ENCODE assay signal across 8 mouse cellular contexts in the genomic region with DNA sequence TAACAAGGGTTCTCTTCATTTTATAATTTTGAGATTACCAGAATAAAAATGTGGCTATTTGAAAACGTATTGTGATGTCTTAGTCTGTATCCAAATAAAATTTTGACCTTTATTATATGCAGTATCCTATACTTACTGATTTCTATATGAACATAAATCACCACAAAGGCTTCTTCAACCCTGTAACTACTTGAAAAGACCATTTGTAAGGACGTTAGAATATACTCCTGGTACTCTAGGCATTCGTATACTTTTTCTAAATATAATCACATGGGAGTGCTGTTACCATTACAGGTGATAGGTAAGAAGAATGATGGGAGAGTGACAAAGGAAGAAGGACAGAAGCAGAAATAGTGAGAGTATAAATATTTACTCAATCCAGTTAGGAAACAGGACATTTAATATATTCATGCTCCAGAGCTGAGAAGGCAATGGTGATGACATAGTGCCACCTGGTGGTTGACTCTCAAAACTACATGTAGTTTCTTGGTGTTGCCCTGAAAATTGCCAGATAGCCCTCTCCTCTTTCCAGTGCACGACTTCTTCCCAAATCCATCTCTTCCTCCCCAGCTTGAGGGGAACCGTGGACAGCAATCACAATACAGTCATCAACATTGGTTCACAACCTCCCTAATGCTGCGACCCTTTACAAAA. TPM values are rescaled to one million over a fixed set of nuclear protein-coding genes. Genes with fewer than 3 reads are reported as not detected.
DNase-seq lines count a peak whose midpoint lies in the region; ATAC-seq and TF ChIP-seq lines count a peak whose summit lies in the region.

No protein-coding gene starts in this region.

- peak; percentile 42; the same call in 1 of the 2 replicates for TF ChIP-seq CTCF in testis, adult 2 months (IDR thresholded peaks at IDR 0.05; ENCODE audit: control insufficient read depth, insufficient read depth, insufficient replicate concordance, low read depth, low read length)
- peak; percentile 93 for TF ChIP-seq CTCF in hindbrain, postnatal 0 days (IDR thresholded peaks at IDR 0.05; ENCODE audit: low read depth)

- H3K36me3 ChIP-seq in testis, adult 2 months (ENCODE audit: control insufficient read depth, insufficient read depth, low read length): no peaks in the 10 kb centered on the region
- H3K36me3 ChIP-seq in forebrain, embryonic 16.5 days (ENCODE audit: control insufficient read depth, insufficient read depth): no peaks in the 10 kb centered on the region
- H3K36me3 ChIP-seq in hindbrain, postnatal 0 days (ENCODE audit: insufficient read depth, low read length): no peaks in the 10 kb centered on the region

- H3K4me1 ChIP-seq in testis, adult 2 months (ENCODE audit: control insufficient read depth, insufficient read depth, low read length): no peaks in the 10 kb centered on the region
- H3K4me1 ChIP-seq in forebrain, embryonic 16.5 days (replicated peaks; ENCODE audit: control insufficient read depth, insufficient read depth, low read length): no peaks in the 10 kb centered on the region; the same call in 1 of the 2 replicates
- no peaks in the 10 kb centered on the region for H3K4me1 ChIP-seq in hindbrain, postnatal 0 days (ENCODE audit: insufficient read depth, low read length)

- ATAC-seq in forebrain, embryonic 16.5 days: peak; percentile 83
- ATAC-seq in hindbrain, postnatal 0 days: peak; percentile 76
- ATAC-seq in megakaryocyte progenitor cell, adult 5-6 weeks (replicated peaks; ENCODE audit: poor library complexity): peak; percentile 97

- no peaks in the 10 kb centered on the region for H3K27me3 ChIP-seq in testis, adult 2 months (ENCODE audit: control insufficient read depth, insufficient read depth, low read length)
- no peaks in the 10 kb centered on the region for H3K27me3 ChIP-seq in forebrain, embryonic 16.5 days (replicated peaks; ENCODE audit: control insufficient read depth, insufficient read depth, low read length)
- H3K27me3 ChIP-seq in hindbrain, postnatal 0 days (ENCODE audit: insufficient read depth, low read length): no peaks in the 10 kb centered on the region

- H3K4me2 ChIP-seq in forebrain, embryonic 16.5 days (ENCODE audit: low read length): no peak overlapping the region
- no peak overlapping the region for H3K4me2 ChIP-seq in hindbrain, postnatal 0 days (ENCODE audit: low read depth, low read length)

- WGBS in forebrain, embryonic 16.5 days: 42% methylated on average over 6 of the region's 6 CpGs
- 38% methylated on average over 6 of the region's 6 CpGs for WGBS in hindbrain, postnatal 0 days

- H3K27ac ChIP-seq in testis, adult 2 months (ENCODE audit: control insufficient read depth, insufficient read depth, low read depth, low read length): no peak overlapping the region
- H3K27ac ChIP-seq in forebrain, embryonic 16.5 days (ENCODE audit: low read length): no peak overlapping the region
- no peak overlapping the region for H3K27ac ChIP-seq in hindbrain, postnatal 0 days

- no peak for TF ChIP-seq POLR2A in testis, adult 2 months (IDR thresholded peaks at IDR 0.05; ENCODE audit: control insufficient read depth, low read depth, low read length)

- no peak overlapping the region for H3K9ac ChIP-seq in forebrain, embryonic 16.5 days (replicated peaks; ENCODE audit: low read depth, low read length)
- H3K9ac ChIP-seq in hindbrain, postnatal 0 days (replicated peaks; ENCODE audit: low read length): no peak overlapping the region

- no peaks in the 10 kb centered on the region for H3K9me3 ChIP-seq in forebrain, embryonic 16.5 days (ENCODE audit: control insufficient read depth, low read length)
- H3K9me3 ChIP-seq in hindbrain, postnatal 0 days (ENCODE audit: low read length): no peaks in the 10 kb centered on the region

- no peak overlapping the region for H3K4me3 ChIP-seq in testis, adult 2 months (ENCODE audit: control insufficient read depth, low read depth, low read length)
- H3K4me3 ChIP-seq in forebrain, embryonic 16.5 days (replicated peaks; ENCODE audit: low read length): no peak overlapping the region
- H3K4me3 ChIP-seq in hindbrain, postnatal 0 days (ENCODE audit: low read length): no peak overlapping the region

- no peak for DNase-seq in testis, postnatal 14 days (ENCODE audit: low spot score)
- peak; percentile 38 for DNase-seq in cerebellum, adult 11 months
- DNase-seq in hindbrain, postnatal 0 days (ENCODE audit: low spot score): peak; percentile 86
- peak; percentile 54 to 81 for DNase-seq in layer of hippocampus, postnatal 14 days (ENCODE audit: low spot score in 2 of 2)
- DNase-seq in right cerebral cortex, postnatal 14 days: peak; percentile 50

RNA-seq across cellular contexts. Expression of a gene that starts 14.1 kb away (rescaled TPM):
- 4.5 and 4.8 TPM in 2 replicates for polyA plus RNA-seq in testis, adult 2 months (2012; rRNA removed)
- 52.2 and 53.0 TPM in 2 replicates for polyA plus RNA-seq in forebrain, embryonic 16.5 days (2015; fragmentation: Nextera tagmentation; extraction: Ambion mirVana)
- total RNA-seq in hindbrain, postnatal 0 days (2014; rRNA removed): 20.5 and 33.3 TPM in 2 replicates
- polyA plus RNA-seq in hindbrain, postnatal 0 days (2015; fragmentation: Nextera tagmentation; extraction: Ambion mirVana): 80.1 and 80.7 TPM in 2 replicates
- 10 to 100 TPM; 29.8 to 30.9 TPM for total RNA-seq in layer of hippocampus, postnatal 14 days (2021)
- total RNA-seq in megakaryocyte progenitor cell, adult 5-6 weeks (2015): 38.0 and 44.5 TPM in 2 replicates
- 56.2 and 63.8 TPM in 2 replicates for total RNA-seq in megakaryocyte progenitor cell, adult 5-6 weeks (2017)
